Mouse (Mus musculus) cerebellum, adult 8-10 months (tissue): Measurements from ENCODE around the gene Srrm2.
"Not testable (repeated sequence)": the region's sequence is repeated elsewhere in the genome, so short reads cannot be mapped to it uniquely, and the experiment has no call there.

ENCODE experiments used
- DNase-seq: peaks from one replicate; pipeline ENCODE4 v3.0.0; 2022

Gene Srrm2

GRCm38 (mm10) chr17:23770493-23770892, 19.8 kb upstream of the Srrm2 start:
- no peak for DNase-seq

GRCm38 (mm10) chr17:23770896-23771283, 19.4 kb upstream of the Srrm2 start:
- DNase-seq: no peak

GRCm38 (mm10) chr17:23771284-23772218, 18.8 kb upstream of the Srrm2 start, which contains the start of gene Flywch1:
Flywch1 (minus strand) TSS chr17:23771602.
- DNase-seq: peak; percentile 98

GRCm38 (mm10) chr17:23772219-23772556, 18.1 kb upstream of the Srrm2 start:
- DNase-seq: not testable (repeated sequence)

- DNase-seq: no peak
Observed at GRCm38 (mm10) chr17:23773676-23774075, 16.7 kb upstream of the Srrm2 start.

- DNase-seq: peak; percentile 77
Observed at GRCm38 (mm10) chr17:23774090-23774489, 16.2 kb upstream of the Srrm2 start.

GRCm38 (mm10) chr17:23776216-23776615, 14.1 kb upstream of the Srrm2 start:
- no peak for DNase-seq

- DNase-seq: no peak
Observed at GRCm38 (mm10) chr17:23777141-23777540, 13.2 kb upstream of the Srrm2 start.

GRCm38 (mm10) chr17:23778447-23778846, 11.9 kb upstream of the Srrm2 start:
- no peak for DNase-seq

- no peak for DNase-seq
Observed at GRCm38 (mm10) chr17:23783352-23783751, 7.0 kb upstream of the Srrm2 start.

GRCm38 (mm10) chr17:23785561-23786471, 4.5 kb upstream of the Srrm2 start, which contains the start of gene Flywch2:
Flywch2 (minus strand) TSS chr17:23786081.
- peak; percentile 94 for DNase-seq

- DNase-seq: peak; percentile 65
Observed at GRCm38 (mm10) chr17:23786510-23786931, 3.8 kb upstream of the Srrm2 start.

GRCm38 (mm10) chr17:23788973-23789372, 1.4 kb upstream of the Srrm2 start:
- no peak for DNase-seq

GRCm38 (mm10) chr17:23789749-23790268, 523 bp upstream of the Srrm2 start:
- no peak for DNase-seq

GRCm38 (mm10) chr17:23791079-23791357, 686 bp downstream of the Srrm2 start:
- no peak for DNase-seq

GRCm38 (mm10) chr17:23795323-23795722, 5.0 kb downstream of the Srrm2 start:
- DNase-seq: no peak

- no peak for DNase-seq
Observed at GRCm38 (mm10) chr17:23797316-23797715, 7.0 kb downstream of the Srrm2 start.

GRCm38 (mm10) chr17:23801627-23802026, 11.3 kb downstream of the Srrm2 start:
- no peak for DNase-seq

- DNase-seq: peak; percentile 96
Observed at GRCm38 (mm10) chr17:23802746-23803365, 12.5 kb downstream of the Srrm2 start.

- peak; percentile 64 for DNase-seq
Observed at GRCm38 (mm10) chr17:23803366-23804041, 13.2 kb downstream of the Srrm2 start.

GRCm38 (mm10) chr17:23804426-23805085, 14.2 kb downstream of the Srrm2 start:
- DNase-seq: no peak

- DNase-seq: peak; percentile 49
Observed at GRCm38 (mm10) chr17:23806867-23807266, 16.5 kb downstream of the Srrm2 start.
